Mouse (Mus musculus): ENCODE measurements around the gene Pcnp. TPM values are rescaled to one million over a fixed set of nuclear protein-coding genes. Genes with fewer than 3 reads are reported as not detected.

Pcnp gene
- polyA plus RNA-seq, 1 experiment from 2014 or later: 248 TPM

Small RNA genes within 50 kb of the gene (microRNA-seq; reads per million reads assigned to microRNA genes)
- not detected for gene Gm24047

Other genes starting within 250 kb of the Pcnp start
- 1.2 and 1.4 TPM in 2 replicates for gene Nfkbiz, start 190.8 kb downstream of the Pcnp start, polyA plus RNA-seq (2015; fragmentation: Nextera tagmentation; extraction: Ambion mirVana)
- gene Nxpe3, start 134.5 kb downstream of the Pcnp start, polyA plus RNA-seq (2015; fragmentation: Nextera tagmentation; extraction: Ambion mirVana): 1.3 and 1.5 TPM in 2 replicates
- 16.3 and 17.8 TPM in 2 replicates for gene Cep97, start 94.9 kb downstream of the Pcnp start, polyA plus RNA-seq (2015; fragmentation: Nextera tagmentation; extraction: Ambion mirVana)
- 581 and 585 TPM in 2 replicates for gene Rpl24, start 63.5 kb downstream of the Pcnp start, polyA plus RNA-seq (2015; fragmentation: Nextera tagmentation; extraction: Ambion mirVana)
- 20.2 and 20.8 TPM in 2 replicates for gene Zbtb11, start 55.9 kb downstream of the Pcnp start, polyA plus RNA-seq (2015; fragmentation: Nextera tagmentation; extraction: Ambion mirVana)
- gene Trmt10c, start 8.1 kb upstream of the Pcnp start, polyA plus RNA-seq (2015; fragmentation: Nextera tagmentation; extraction: Ambion mirVana): 25.1 and 25.7 TPM in 2 replicates
- 57.7 and 58.4 TPM in 2 replicates for gene Senp7, start 18.6 kb upstream of the Pcnp start, polyA plus RNA-seq (2015; fragmentation: Nextera tagmentation; extraction: Ambion mirVana)
- 0.13 and 0.18 TPM in 2 replicates for gene Impg2, start 174.6 kb upstream of the Pcnp start, polyA plus RNA-seq (2015; fragmentation: Nextera tagmentation; extraction: Ambion mirVana)

All from forebrain, embryonic 15.5 days (tissue).